Mouse (Mus musculus) neural tube, embryonic 10.5 days (tissue): ENCODE results near the gene Dpt.
"Not testable (repeated sequence)": the region's sequence is repeated elsewhere in the genome, so short reads cannot be mapped to it uniquely, and the experiment has no call there.

Experiments
- DNase-seq: peaks from one replicate; pipeline ENCODE4 v3.0.0-alpha.2; 2017; ENCODE audit warnings: low spot score; ENCODE audit errors: extremely low spot score

Dpt gene

GRCm38 (mm10) chr1:164796471-164796870, at the start of gene Dpt:
Dpt (plus strand) TSS chr1:164796644.
- DNase-seq: peak; percentile 31

GRCm38 (mm10) chr1:164753736-164754135, 42.7 kb upstream of the Dpt start:
- DNase-seq: no peak

- no peak for DNase-seq
Observed at GRCm38 (mm10) chr1:164755671-164756070, 40.8 kb upstream of the Dpt start.

- DNase-seq: no peak
Observed at GRCm38 (mm10) chr1:164756951-164757350, 39.5 kb upstream of the Dpt start.

GRCm38 (mm10) chr1:164758401-164758800, 38.0 kb upstream of the Dpt start:
- no peak for DNase-seq

GRCm38 (mm10) chr1:164762276-164762675, 34.2 kb upstream of the Dpt start:
- no peak for DNase-seq

- DNase-seq: no peak
Observed at GRCm38 (mm10) chr1:164766646-164767045, 29.8 kb upstream of the Dpt start.

GRCm38 (mm10) chr1:164770611-164771010, 25.8 kb upstream of the Dpt start:
- DNase-seq: no peak

GRCm38 (mm10) chr1:164780851-164781510, 15.5 kb upstream of the Dpt start:
- no peak for DNase-seq

- DNase-seq: no peak
Observed at GRCm38 (mm10) chr1:164786165-164786564, 10.3 kb upstream of the Dpt start.

GRCm38 (mm10) chr1:164787771-164788170, 8.7 kb upstream of the Dpt start:
- no peak for DNase-seq

GRCm38 (mm10) chr1:164788292-164788691, 8.2 kb upstream of the Dpt start:
- DNase-seq: no peak

GRCm38 (mm10) chr1:164790296-164790695, 6.1 kb upstream of the Dpt start:
- DNase-seq: not testable (repeated sequence)

GRCm38 (mm10) chr1:164793049-164793448, 3.4 kb upstream of the Dpt start:
- DNase-seq: no peak

- no peak for DNase-seq
Observed at GRCm38 (mm10) chr1:164797746-164798285, 1.4 kb downstream of the Dpt start.

- no peak for DNase-seq
Observed at GRCm38 (mm10) chr1:164798471-164798922, 2.1 kb downstream of the Dpt start.

GRCm38 (mm10) chr1:164799161-164799560, 2.7 kb downstream of the Dpt start:
- no peak for DNase-seq

- DNase-seq: no peak
Observed at GRCm38 (mm10) chr1:164804277-164804676, 7.8 kb downstream of the Dpt start.

GRCm38 (mm10) chr1:164804751-164805435, 8.4 kb downstream of the Dpt start:
- DNase-seq: no peak

- no peak for DNase-seq
Observed at GRCm38 (mm10) chr1:164809371-164809770, 12.9 kb downstream of the Dpt start.

GRCm38 (mm10) chr1:164811296-164811695, 14.9 kb downstream of the Dpt start:
- DNase-seq: no peak

GRCm38 (mm10) chr1:164814243-164814642, 17.8 kb downstream of the Dpt start:
- no peak for DNase-seq

- DNase-seq: no peak
Observed at GRCm38 (mm10) chr1:164815330-164815729, 18.9 kb downstream of the Dpt start.
